Mouse (Mus musculus) spleen, postnatal 14 days (tissue): ENCODE measurements around the gene Gm48552.

Experiments used
- DNase-seq, 2 experiments: peaks; one replicate each; pipeline ENCODE4 v3.0.0; 2021 to 2022; ENCODE audit warnings: low spot score in 2 of 2

Gm48552 gene

DNA sequence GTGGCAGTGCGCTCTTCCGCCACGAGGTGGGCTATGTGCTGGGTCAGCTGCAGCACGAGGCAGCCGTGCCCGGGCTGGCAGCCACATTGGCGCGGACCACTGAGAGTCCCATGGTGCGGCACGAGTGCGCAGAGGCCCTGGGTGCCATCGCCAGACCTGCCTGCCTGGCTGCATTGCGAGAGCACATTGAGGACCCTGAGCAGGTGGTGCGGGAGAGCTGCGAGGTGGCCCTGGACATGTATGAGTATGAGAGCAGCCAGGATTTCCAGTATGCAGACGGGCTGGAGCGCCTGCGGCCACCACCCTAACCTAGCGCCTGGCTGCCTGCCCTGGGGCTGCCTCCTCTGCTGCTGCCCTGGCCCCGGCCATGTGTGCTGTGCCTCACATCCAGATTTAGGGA lies 1.1 kb upstream of the Gm48552 start:
- no peak for DNase-seq

DNA sequence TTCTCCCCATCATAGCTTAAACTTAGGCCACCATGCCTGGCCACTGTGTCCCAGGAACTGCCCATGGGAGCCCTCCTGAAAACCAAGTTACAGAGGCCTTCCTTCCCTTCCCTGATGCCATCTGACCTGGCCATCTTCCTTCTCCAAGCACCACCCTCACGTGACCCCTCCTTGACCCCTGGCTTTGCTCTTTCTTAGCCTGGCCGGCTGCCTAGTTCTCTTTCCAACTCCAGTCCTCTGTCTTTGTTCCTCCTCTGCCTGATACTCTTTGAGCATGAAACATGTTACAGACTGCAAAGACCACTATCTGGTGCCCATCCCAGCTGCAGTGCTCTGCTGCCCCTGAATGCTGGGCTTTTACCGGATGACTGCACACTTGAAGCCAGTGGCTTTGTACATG lies 568 bp downstream of the Gm48552 start:
- no peak for DNase-seq

DNA sequence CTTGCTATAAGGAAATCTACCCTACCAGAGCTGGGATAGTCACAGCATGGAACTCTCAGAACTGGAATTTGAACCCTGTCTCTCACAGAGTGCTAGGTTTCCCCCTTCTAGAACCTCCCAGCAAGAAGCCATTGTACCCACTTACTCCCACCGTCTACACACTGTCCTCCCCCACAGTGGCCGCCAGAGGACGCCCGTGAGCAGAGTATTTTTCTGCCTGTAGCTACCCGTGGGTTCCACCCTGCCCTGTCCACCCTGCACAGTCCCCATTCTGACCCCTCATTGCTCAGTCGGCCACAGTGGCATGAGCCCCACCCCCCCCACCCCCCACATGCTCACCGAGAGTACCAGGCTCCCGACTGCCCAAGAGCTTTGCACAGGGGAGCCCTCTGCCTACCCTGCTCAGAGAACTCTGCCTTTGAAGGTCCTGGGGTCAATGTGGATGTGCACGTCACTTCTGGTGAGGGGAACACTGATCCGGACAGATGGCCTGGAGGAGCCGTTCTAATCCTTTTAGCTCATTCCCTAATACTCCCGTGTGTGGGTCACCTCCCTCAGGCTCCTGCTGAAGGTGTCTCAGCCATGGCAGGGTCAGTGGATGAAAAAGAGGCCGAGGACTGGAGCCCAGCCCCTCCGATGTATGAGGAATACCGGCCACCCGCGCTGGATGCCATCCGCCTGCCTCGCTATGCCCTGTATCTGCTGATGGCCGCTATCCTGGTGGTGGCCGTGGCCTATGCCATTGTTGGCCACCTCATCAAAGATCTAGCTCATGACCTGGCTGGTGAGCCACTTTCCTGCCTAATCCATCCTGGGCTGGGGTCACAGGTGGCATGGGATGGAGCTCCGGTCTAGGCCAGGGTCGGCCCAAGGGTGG lies 1.2 kb downstream of the Gm48552 start:
- DNase-seq, result peak; percentile 63 to 75

DNA sequence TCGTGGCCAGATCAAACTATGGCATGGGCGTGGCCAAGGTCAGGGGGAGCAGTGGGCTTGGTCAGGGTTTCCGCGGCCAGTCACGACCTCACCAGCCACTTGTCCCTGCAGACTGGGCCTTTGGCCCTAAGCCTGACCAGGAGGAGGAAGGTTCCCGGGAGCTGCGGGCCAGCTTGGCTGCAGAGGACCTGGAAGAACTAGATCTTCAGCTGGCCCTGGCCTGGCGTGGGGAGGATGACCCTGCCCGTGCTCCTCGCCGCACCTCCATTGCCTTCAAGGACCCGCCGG lies 1.8 kb downstream of the Gm48552 start:
- DNase-seq, result no peak

DNA sequence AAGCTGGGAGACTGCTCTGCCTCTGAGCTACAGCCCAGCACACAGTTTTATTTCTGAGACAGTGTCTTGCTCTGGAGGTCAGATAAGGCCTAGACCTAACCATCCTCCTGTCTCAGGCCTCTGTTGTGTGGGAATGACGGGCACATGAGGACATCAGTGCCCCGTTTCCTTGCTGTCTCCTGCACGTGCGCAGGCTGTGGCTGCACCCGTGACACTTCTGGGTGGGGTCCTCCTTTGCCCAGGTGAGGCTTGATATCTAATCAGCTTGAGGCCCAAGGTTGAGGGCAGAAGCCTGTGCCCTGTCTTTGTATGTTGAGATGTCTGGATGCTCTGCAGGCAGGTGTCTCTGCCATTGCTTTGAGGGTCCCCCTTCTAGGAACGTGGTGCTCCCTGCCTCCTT lies 3.5 kb downstream of the Gm48552 start:
- DNase-seq, result no peak

DNA sequence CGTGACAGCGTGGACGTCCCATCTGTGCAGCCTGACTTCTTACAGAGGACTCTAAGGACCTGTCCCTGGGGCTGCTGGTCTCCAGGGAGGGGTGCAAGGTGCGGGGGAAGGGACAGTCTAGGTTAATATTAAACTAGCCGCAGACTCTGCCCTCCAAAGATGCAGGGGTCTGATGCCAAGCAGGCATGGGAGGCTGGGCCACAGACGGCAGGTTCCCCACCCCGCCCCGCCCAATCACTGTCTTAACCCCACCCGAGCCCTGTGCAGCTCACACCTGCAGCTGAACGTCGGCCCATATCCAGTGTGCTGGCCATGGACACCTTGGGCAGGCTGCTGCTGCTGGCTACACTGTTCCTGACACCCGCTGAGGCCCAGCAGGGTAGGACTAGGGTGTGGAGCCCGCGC lies 4.0 kb downstream of the Gm48552 start, which contains the start of gene Smim24:
Gene Smim24 (plus strand): TSS at position 271 of the 405 bp plus-strand sequence.
- DNase-seq, result no peak

DNA sequence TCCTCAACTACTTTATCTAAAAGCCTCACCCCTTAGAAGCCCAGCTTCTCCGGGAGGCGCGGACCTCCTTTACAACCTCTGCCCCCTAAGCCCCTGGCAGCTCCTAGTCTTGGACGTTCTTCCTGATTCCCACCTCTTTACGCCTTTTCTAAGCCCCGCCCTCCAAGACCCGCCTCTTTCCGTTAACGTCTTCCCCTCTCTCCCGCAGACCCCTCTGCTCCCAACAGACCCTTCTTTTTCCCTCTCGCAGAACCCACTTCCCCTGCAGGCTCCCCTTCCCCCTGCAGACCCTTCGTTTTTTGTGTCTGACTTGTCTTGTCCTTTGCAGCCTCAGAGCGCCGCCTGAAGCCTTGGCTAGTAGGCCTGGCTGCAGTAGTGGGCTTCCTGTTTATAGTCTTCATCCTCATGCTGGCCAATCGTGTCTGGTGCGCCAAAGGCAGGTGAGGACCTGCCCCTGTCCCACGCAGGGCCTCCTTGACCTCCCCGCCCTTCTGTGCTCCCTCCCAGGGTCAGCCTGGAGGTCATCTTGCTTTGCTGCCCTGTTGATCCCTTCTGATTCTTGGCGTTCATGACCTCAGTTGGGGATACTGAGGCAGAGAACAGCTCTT lies 4.8 kb downstream of the Gm48552 start:
- no peak for DNase-seq

DNA sequence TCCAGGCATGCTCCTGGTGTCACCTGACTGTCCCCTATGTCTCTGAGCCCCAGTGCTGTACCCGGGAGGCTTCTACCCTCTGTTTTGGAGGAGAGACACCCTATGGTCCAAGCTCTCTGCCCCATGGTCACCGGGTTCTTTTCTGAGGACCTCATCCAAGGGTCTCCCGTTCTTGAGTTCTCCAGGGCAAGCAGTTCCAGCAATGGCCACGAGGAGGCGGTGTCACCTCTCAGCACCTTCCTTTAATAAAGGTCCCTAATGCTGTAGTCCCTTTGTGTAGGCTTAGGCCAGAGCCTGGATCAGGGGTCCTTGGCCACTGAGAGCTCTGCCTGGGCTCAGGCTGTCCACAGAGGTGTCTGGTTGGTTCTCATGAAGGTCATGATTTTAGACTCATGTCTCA lies 6.3 kb downstream of the Gm48552 start:
- peak; percentile 57 to 75 for DNase-seq

DNA sequence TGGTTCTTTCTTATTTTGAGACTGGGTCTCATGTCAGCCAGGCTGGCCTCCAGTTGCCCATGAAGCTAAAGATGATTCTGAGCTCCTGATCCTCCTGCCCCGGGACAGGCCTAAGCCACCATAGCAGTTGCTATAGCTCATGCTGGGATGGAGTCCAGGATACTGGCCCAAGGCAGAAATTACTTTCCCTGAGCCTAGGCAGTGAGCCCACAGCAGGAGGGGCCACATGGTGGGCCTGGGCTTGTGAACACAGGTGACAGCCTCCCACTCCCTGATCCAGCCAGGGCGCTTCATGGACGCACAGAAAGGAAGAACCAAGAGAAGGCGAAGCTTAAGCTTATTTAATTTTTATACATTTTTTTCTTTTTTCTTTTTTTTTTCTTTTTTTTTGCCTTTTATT lies 7.1 kb downstream of the Gm48552 start:
- no peak for DNase-seq

DNA sequence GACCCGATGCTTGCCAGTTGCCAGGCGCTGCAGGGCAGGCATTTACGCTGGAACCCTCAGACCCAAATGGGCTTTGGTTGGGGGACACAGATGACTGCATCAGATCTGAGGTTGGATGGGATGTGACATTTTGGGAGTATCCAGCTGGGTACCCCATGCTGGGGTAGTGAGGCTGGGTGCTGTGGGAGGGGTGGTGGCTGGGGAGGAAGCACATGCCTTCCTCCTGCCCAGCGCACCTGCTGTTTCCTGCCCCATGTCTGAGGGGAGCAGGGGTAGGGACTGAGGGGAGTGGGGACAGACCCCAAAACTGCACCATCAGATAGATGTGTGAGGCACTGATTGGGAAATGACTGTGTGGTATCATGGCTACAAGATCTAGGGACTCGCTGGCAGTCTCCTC lies 7.9 kb downstream of the Gm48552 start:
- no peak for DNase-seq

DNA sequence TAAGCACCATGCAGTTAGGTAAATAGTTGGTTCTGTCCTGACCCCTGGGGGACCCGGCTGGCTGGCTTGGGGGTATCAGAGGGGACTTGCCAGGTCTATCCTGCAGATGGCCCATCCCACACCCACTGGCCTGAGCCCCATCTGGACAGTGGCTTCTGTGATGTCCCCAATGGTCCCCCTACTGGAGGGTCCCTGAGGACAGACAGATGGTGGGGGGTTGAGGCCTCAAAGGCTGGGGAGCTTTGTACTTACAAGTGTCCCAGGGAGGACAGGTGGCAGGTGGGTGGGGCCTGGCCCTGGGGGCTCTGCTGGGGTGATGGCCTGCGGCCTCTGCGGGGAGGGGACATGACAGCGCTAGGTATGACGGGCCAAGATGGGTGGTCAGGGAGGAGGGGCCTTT lies 10.5 kb downstream of the Gm48552 start:
- DNase-seq, result no peak

DNA sequence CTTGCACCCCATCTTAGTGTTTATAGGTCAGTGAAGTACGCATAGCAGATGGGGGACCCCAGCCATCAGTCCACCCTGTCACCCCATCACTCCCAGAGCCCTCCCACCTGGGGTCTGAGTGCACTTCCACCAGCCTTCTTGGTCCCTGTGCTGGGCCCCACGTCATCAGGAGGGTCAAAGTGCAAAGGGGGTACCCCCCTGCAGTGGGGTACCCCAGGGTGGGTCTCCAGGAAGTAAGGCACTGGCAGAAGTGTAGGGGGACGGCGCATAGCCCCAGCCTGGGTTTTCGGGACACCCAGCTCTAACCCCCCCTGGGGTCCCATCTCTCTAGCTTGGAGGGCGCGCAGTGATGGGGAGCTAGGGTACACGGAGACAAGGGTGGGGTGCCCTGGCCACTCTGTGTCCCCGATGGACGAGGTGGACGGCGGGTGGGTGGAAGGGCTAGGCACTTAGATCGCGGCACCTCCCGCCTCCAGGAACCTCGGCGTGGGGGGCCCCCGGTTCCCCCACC lies 11.0 kb downstream of the Gm48552 start:
- no peak for DNase-seq

DNA sequence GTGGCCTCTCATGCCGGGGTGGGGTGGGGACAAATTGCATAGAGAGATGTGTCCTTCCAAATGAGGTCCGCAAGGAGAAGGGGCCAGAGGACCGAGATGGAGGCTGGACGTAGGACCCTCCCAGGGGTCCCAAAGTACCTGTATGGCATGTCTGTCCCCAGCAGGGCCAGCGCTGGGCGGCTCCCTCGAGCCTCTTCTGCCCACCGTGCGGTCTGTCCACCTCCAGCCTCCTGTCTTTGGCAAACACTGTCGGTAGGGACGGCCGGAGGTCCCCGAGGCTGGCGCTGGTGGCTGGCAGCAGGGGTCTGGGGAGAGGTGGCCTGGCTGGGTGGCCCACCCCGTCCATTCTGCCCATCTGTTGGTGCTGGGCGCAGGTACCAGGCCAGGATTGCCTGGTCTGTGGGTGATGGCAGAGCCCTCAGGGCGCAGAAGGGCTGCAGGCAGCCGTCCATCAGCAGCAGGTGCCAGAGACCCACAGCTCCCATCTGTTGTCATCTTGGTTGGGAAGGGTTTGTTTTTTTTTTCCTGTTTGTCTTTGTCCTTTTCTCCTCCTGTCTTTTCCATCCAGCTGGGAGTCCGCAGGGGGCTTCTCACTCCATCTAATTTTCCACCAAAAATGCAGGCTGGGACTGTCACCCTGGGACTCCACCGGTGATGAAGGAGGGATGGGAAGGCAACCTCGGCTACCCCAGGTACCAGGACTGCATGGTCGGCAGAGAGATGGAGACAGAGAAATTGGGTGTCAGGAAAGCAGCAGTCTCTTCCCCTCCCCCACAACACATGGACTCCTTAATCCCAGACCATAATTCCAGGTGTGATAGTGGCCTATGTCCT lies 11.8 kb downstream of the Gm48552 start:
- DNase-seq, result no peak

DNA sequence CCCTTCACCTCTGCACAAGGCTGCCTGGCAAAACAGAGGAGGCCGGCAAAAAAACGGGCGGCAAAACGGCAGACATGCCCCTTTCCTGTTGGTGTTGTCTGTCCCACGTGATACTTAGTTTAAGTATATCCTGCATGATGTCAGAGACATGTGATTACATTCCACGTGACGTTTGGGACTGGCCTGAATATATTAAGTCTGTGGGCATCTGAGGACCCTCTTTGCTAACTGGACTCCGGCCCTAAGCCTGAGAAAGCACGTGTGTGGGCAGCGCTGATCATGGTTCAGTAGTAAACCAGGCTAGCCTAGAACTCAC lies 12.4 kb downstream of the Gm48552 start:
- DNase-seq, result no peak

DNA sequence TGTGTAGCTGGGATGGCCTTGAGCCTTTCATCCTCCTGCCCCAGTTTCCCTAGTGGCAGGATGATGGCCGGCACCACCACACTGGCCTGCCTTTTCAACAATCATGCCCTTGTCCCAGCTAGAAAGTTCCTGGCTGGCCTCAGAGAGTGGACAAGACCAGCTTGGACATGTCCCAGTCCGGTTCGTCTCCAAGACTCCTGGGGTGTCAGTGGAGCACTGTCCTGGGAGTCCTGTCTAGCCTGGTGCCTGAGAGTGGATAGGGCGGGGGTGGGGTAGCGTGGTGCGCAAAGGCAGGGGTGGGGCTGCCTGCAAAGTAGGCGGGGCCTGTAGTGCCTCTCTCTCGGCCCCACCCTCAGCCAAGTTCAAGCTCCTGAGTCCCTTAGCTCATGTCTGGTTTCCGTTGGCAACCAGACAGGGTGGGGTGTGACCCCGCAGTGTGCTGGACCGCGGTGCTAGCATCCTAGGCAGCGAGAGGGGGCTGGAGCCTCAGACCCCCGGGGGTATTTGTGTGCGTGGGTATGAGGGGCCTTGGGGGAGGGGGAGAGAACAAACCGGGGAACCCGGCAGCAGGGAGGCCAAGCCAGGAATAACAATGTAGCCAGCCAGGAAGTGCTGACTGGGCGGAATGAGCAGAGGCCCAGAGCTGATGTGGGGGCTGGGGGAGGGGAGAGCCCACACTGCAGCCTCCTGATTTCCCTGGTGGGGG lies 12.9 kb downstream of the Gm48552 start:
- no peak for DNase-seq

DNA sequence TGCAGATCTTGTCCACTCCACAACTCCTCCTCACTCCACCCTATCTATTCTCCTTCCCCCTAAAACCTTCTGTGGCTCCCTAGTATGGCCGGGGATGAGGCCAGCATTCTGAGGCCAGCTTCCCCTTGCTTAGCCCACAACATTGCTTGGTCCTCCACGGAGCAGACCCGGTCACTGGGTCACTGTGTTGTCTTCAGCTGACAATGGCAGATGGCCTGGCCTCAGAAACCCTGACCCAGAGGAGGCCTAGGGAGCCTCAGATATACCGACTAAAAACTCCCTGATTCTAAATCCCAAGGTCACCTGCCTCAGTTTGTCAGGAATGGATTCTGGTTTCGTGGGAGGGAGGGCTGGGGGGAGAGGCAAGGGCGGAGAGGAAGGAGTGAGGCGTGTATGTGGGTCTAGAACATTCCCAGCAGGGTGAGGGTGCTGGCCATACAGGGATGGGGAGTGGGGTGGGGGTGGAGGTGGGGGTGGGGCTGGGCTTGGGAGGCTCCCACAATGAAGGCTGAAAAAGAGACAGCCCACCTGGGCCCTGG lies 13.5 kb downstream of the Gm48552 start:
- no peak for DNase-seq

DNA sequence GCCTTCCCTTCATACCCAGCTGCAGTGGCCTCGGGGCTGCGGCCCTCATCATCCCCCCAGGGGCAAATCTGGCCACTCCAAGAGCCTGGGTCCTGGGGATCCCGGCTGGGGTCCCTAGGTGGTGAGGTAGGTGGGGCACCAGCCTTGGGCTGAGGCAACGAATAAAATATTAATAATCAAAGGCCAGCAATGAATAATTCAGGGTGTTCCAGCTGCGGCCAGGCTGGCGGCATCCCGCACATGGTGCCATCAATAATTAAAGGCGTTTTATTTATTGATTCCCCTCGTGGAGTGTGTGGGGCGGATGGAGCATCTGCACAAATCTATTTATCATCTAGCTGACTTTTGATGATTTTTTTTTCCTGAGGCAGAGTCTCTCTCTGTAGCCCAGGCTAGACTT lies 14.7 kb downstream of the Gm48552 start:
- DNase-seq, result no peak

DNA sequence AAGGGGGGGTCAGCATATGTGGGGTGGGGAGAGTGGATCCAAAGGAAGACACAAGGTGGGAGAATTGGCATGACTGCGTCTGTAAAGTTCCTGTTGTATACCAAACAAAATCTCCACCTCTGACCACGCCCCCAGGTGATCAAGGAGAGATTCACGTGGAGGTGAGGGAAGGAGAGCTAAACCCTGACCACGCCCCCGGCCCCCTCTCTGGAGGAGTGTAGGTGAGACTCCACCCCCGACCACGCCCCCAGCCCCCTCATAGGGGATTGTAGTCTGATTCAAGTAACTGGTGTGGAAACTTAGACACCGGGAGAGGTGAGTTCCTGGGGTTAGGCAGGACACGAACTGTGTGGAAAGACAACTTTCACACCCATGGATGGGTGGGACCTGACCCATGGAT lies 15.3 kb downstream of the Gm48552 start:
- DNase-seq, result no peak

DNA sequence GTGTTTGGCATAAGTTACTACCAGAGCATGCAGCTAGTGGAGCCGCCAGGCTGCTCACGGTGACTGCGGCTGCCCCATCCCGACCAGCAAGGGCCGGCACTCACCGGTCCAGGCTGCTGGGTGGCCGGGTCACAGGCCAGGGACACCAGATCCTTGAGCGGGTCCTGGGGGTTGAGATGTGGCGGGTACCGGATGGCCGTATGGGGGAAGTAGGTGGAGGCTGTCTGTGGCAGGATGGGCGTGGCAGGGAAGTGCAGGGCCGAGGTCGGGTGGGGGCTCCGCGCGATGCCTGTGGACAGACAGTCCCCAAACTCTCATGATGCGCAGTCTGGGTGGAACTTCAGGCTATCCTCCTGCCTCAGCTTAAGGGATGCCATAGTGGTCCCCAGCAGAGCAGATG lies 15.9 kb downstream of the Gm48552 start:
- DNase-seq, result no peak

DNA sequence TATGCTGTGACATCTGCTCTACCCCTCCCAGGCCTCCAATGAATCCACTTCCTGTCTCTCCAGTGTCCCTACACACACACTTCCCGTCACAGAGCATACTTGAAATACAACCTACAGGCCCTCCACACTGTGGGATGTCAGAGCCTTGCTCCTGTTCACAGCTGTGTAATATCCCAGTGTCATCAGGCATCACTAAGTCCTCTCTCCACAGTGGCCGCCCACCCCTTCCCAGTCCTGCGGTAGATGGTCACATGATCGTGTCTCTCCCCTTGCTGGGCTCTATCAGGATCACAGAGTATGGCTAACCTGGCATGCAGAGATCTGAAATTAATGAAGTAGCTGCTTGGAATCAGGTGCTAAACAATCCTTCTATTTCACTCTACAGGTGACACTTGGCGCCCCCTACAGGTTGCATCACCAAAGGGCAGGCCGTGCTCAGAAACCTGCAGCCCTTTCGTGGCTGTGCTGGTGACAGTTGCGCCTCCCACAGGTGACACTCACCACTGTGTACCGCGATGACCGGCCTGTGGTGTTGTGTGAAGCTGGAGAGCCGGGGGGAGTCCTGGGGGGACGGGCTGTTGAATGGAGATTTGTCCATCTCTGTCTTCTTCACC lies 16.9 kb downstream of the Gm48552 start:
- peak; percentile 49 to 75 for DNase-seq
